Mouse (Mus musculus): Measurements from ENCODE around the gene Dgkq. TPM values are rescaled to one million over a fixed set of nuclear protein-coding genes. Genes with fewer than 3 reads are reported as not detected.
A peak's percentile ranks its signal among the peaks of the same experiment; 100 is the strongest.

The Dgkq gene
- polyA plus RNA-seq, 1 experiment from 2014 or later: 5.8 TPM

- WGBS (ENCODE audit: missing documents): 100% methylated on average over 2 of the region's 2 CpGs
- no peak overlapping the region for H3K4me3 ChIP-seq (ENCODE audit: inconsistent target)
- no peak overlapping the region for H3K27ac ChIP-seq
- peaks cover 17% of the 10 kb centered on the region for H3K79me2 ChIP-seq (ENCODE audit: inconsistent target)
- peaks cover 31% of the 10 kb centered on the region for H3K36me3 ChIP-seq (ENCODE audit: inconsistent target)
Observed at GRCm38 (mm10) chr5:108674624-108675023, 5.2 kb upstream of the Dgkq start.

- H3K4me3 ChIP-seq (ENCODE audit: inconsistent target): no peak overlapping the region
- peaks cover 22% of the 10 kb centered on the region for H3K79me2 ChIP-seq (ENCODE audit: inconsistent target)
- peaks cover 31% of the 10 kb centered on the region for H3K36me3 ChIP-seq (ENCODE audit: inconsistent target)
- no peak overlapping the region for H3K27ac ChIP-seq
- WGBS (ENCODE audit: missing documents): 91% methylated on average over 11 of the region's 12 CpGs
Observed at GRCm38 (mm10) chr5:108671757-108672156, 2.3 kb upstream of the Dgkq start.

GRCm38 (mm10) chr5:108670785-108671184 is 1.3 kb upstream of the Dgkq start:
- peaks cover 22% of the 10 kb centered on the region for H3K79me2 ChIP-seq (ENCODE audit: inconsistent target)
- H3K4me3 ChIP-seq (ENCODE audit: inconsistent target): no peak overlapping the region
- peaks cover 31% of the 10 kb centered on the region for H3K36me3 ChIP-seq (ENCODE audit: inconsistent target)
- no peak overlapping the region for H3K27ac ChIP-seq

GRCm38 (mm10) chr5:108669986-108670385 is 514 bp upstream of the Dgkq start:
- Histone ChIP-seq H3K27ac (peak overlapping the region; percentile 95), H3K79me2 (ENCODE audit: inconsistent target) (peaks cover 22% of the 10 kb centered on the region), H3K4me3 (ENCODE audit: inconsistent target) (peak overlapping the region; percentile 80), H3K36me3 (ENCODE audit: inconsistent target) (peaks cover 31% of the 10 kb centered on the region)
- WGBS (ENCODE audit: missing documents): 67% methylated on average over 9 of the region's 9 CpGs

GRCm38 (mm10) chr5:108668387-108668932 is 1.0 kb downstream of the Dgkq start:
- peaks cover 22% of the 10 kb centered on the region for H3K79me2 ChIP-seq (ENCODE audit: inconsistent target)
- peak overlapping the region; percentile 80; the same call in 1 of the 2 replicates for H3K4me3 ChIP-seq (ENCODE audit: inconsistent target)
- H3K36me3 ChIP-seq (ENCODE audit: inconsistent target): peaks cover 27% of the 10 kb centered on the region
- WGBS (ENCODE audit: missing documents): 17% methylated on average over 3 of the region's 3 CpGs
- H3K27ac ChIP-seq: peak overlapping the region; percentile 95

- 89% methylated on average over 2 of the region's 2 CpGs for WGBS (ENCODE audit: missing documents)
- Histone ChIP-seq H3K4me3 (ENCODE audit: inconsistent target) (no peak overlapping the region), H3K36me3 (ENCODE audit: inconsistent target) (peaks cover 16% of the 10 kb centered on the region), H3K79me2 (ENCODE audit: inconsistent target) (peaks cover 22% of the 10 kb centered on the region), H3K27ac (no peak overlapping the region)
Observed at GRCm38 (mm10) chr5:108667370-108667769, 2.1 kb downstream of the Dgkq start.

GRCm38 (mm10) chr5:108665066-108665465 is 4.4 kb downstream of the Dgkq start:
- no peak overlapping the region for H3K27ac ChIP-seq
- no peak overlapping the region for H3K4me3 ChIP-seq (ENCODE audit: inconsistent target)
- no peaks in the 10 kb centered on the region for H3K36me3 ChIP-seq (ENCODE audit: inconsistent target)
- peaks cover 12% of the 10 kb centered on the region for H3K79me2 ChIP-seq (ENCODE audit: inconsistent target)
- WGBS (ENCODE audit: missing documents): 76% methylated on average over 3 of the region's 3 CpGs

- Histone ChIP-seq H3K79me2 (ENCODE audit: inconsistent target) (peaks cover 22% of the 10 kb centered on the region; the same call in 1 of the 2 replicates), H3K36me3 (ENCODE audit: inconsistent target) (peaks cover 2% of the 10 kb centered on the region; the same call in 1 of the 2 replicates), H3K27ac (no peak overlapping the region), H3K4me3 (ENCODE audit: inconsistent target) (no peak overlapping the region)
- WGBS (ENCODE audit: missing documents): 84% methylated on average over 4 of the region's 4 CpGs
Observed at GRCm38 (mm10) chr5:108662772-108663171, 6.7 kb downstream of the Dgkq start.

GRCm38 (mm10) chr5:108660632-108661268 is 8.7 kb downstream of the Dgkq start:
- 16% methylated on average over 36 of the region's 36 CpGs for WGBS (ENCODE audit: missing documents)
- Histone ChIP-seq H3K79me2 (ENCODE audit: inconsistent target) (peaks cover 22% of the 10 kb centered on the region; the same call in 1 of the 2 replicates), H3K36me3 (ENCODE audit: inconsistent target) (peaks cover 21% of the 10 kb centered on the region; the same call in 1 of the 2 replicates), H3K27ac (no peak overlapping the region), H3K4me3 (ENCODE audit: inconsistent target) (peak overlapping the region; percentile 92)

GRCm38 (mm10) chr5:108659698-108660631 is 9.5 kb downstream of the Dgkq start, which contains the start of gene Idua:
Gene Idua, plus strand, starts transcription at chr5:108660331.
- Histone ChIP-seq H3K79me2 (ENCODE audit: inconsistent target) (peaks cover 22% of the 10 kb centered on the region; the same call in 1 of the 2 replicates), H3K36me3 (ENCODE audit: inconsistent target) (peaks cover 29% of the 10 kb centered on the region), H3K27ac (no peak within 1 kb of the TSS), H3K4me3 (ENCODE audit: inconsistent target) (peak within 1 kb of the TSS; percentile 92)
- WGBS (ENCODE audit: missing documents): 9% methylated on average over 24 of the region's 24 CpGs

GRCm38 (mm10) chr5:108658611-108659010 is 10.9 kb downstream of the Dgkq start:
- peaks cover 22% of the 10 kb centered on the region; the same call in 1 of the 2 replicates for H3K79me2 ChIP-seq (ENCODE audit: inconsistent target)
- no peak overlapping the region for H3K4me3 ChIP-seq (ENCODE audit: inconsistent target)
- peaks cover 43% of the 10 kb centered on the region for H3K36me3 ChIP-seq (ENCODE audit: inconsistent target)
- H3K27ac ChIP-seq: no peak overlapping the region
- 91% methylated on average over 1 of the region's 1 CpGs for WGBS (ENCODE audit: missing documents)

- H3K36me3 ChIP-seq (ENCODE audit: inconsistent target): peaks cover 55% of the 10 kb centered on the region
- peaks cover 22% of the 10 kb centered on the region; the same call in 1 of the 2 replicates for H3K79me2 ChIP-seq (ENCODE audit: inconsistent target)
- H3K4me3 ChIP-seq (ENCODE audit: inconsistent target): no peak overlapping the region
- 87% methylated on average over 4 of the region's 5 CpGs for WGBS (ENCODE audit: missing documents)
- H3K27ac ChIP-seq: no peak overlapping the region
Observed at GRCm38 (mm10) chr5:108657406-108657805, 12.1 kb downstream of the Dgkq start.

- Histone ChIP-seq H3K27ac (no peak overlapping the region), H3K36me3 (ENCODE audit: inconsistent target) (peaks cover 59% of the 10 kb centered on the region), H3K79me2 (ENCODE audit: inconsistent target) (peaks cover 22% of the 10 kb centered on the region; the same call in 1 of the 2 replicates), H3K4me3 (ENCODE audit: inconsistent target) (no peak overlapping the region)
- 93% methylated on average over 15 of the region's 15 CpGs for WGBS (ENCODE audit: missing documents)
Observed at GRCm38 (mm10) chr5:108655891-108656650, 13.4 kb downstream of the Dgkq start.

GRCm38 (mm10) chr5:108655381-108655780 is 14.1 kb downstream of the Dgkq start:
- peaks cover 22% of the 10 kb centered on the region; the same call in 1 of the 2 replicates for H3K79me2 ChIP-seq (ENCODE audit: inconsistent target)
- WGBS (ENCODE audit: missing documents): 87% methylated on average over 9 of the region's 9 CpGs
- no peak overlapping the region for H3K4me3 ChIP-seq (ENCODE audit: inconsistent target)
- H3K36me3 ChIP-seq (ENCODE audit: inconsistent target): peaks cover 63% of the 10 kb centered on the region
- H3K27ac ChIP-seq: no peak overlapping the region

Measured in macrophage (primary cell).